Mouse (Mus musculus): ENCODE data around the gene Psmc2. TPM values are rescaled to one million over a fixed set of nuclear protein-coding genes. Genes with fewer than 3 reads are reported as not detected.

The Psmc2 gene
- total and polyA plus RNA-seq, 3 experiments = 297 to 356 (median 316) TPM

DNA sequence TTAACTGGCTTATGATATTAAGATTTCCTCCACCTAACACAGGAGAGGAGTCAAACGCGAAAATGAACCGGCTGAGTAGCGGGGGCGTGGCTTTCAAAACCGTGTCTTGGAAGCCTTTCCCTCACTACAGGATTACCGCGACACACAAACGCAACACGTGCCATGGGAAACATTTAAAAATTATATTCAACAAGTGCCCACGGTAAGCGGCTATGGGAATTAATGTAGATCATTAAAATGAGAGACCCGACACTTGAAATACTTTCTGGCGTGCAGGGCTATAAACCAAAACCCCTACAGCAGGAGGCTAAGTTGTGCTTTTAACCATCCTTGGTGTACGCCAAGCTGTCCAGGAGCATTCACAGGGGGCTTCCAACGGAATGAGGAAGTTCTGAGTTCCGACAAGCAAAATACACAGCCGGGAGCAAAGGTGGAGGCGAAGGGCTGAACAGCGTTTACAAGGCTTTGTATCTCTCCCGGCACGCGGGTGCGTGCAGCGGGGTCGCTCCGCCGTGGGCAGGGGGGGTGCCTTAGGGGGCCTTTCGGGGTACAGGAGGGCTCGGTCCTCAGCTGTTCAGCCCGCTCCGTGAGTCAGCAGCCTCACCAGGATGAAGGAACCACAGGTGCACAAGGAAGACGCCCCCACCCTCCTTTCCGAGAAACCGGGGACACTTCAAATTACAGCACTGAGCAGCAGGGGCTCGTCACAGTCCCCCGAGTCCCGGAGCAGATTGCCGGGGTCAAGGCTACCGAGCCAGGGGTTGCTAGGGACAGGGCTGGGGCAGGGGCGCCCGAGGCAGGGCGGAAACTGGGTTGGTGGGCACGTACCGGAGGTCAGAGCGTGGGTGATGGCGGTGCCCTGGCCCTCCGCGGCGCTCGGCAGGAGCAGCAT lies 676 bp upstream of the Psmc2 start:
- Histone ChIP-seq H3K9ac (ENCODE audit: control insufficient read depth, low read depth, low read length, poor library complexity, severe bottlenecking) (peak overlapping the region; percentile 91), H3K4me3 (ENCODE audit: control insufficient read depth in 1 of 2, insufficient read depth in 1 of 2, low read depth in 2 of 2, low read length in 2 of 2) (peak overlapping the region; percentile 62 to 81), H3K79me2 (ENCODE audit: control insufficient read depth, insufficient read depth, low read length, poor library complexity) (peaks cover 56% of the 10 kb centered on the region), H3K36me3 (ENCODE audit: control insufficient read depth in 1 of 2, insufficient read depth in 2 of 2, low read length in 2 of 2) (peaks cover 5 to 29% of the 10 kb centered on the region in 2 experiments), H3K9me3 (replicated peaks; ENCODE audit: insufficient read depth, low read length) (no peaks in the 10 kb centered on the region), H3K4me1 (ENCODE audit: control insufficient read depth in 1 of 2, insufficient read depth in 2 of 2, low read length in 2 of 2) (peaks cover 7 to 15% of the 10 kb centered on the region in 2 experiments), H3K27me3 (ENCODE audit: control insufficient read depth in 1 of 2, insufficient read depth in 2 of 2, low read length in 2 of 2) (no peaks in the 10 kb centered on the region), H3K27ac (ENCODE audit: control insufficient read depth, low read depth, low read length) (peak overlapping the region; percentile 78)
- DNase-seq (ENCODE audit: low read depth, low spot score) = peak; percentile 89
- peak in 1 of 2 experiments; percentile 50; a peak in 2 of 4 replicates for TF ChIP-seq POLR2A (IDR thresholded peaks at IDR 0.05; ENCODE audit: control insufficient read depth in 1 of 2, insufficient read depth in 1 of 2, low read depth in 1 of 2, low read length in 2 of 2, poor library complexity in 1 of 2)
- peak; percentile 43; the same call in 1 of the 2 replicates for TF ChIP-seq POLR2AphosphoS2 (IDR thresholded peaks at IDR 0.05; ENCODE audit: low read length)
- no peak for TF ChIP-seq E2F4 (IDR thresholded peaks at IDR 0.05; ENCODE audit: borderline replicate concordance, low read depth, low read length)
- TF ChIP-seq ZNF384 (IDR thresholded peaks at IDR 0.05; ENCODE audit: low read depth, low read length) = no peak
- peak; percentile 99 for TF ChIP-seq MXI1 (IDR thresholded peaks at IDR 0.05; ENCODE audit: low read depth, low read length)
- TF ChIP-seq MYC (IDR thresholded peaks at IDR 0.05; ENCODE audit: low read depth, low read length) = peak; percentile 97
- peak; percentile 59; the same call in 1 of the 2 replicates for TF ChIP-seq USF1 (IDR thresholded peaks at IDR 0.05; ENCODE audit: low read depth, low read length)
- TF ChIP-seq MAFK (IDR thresholded peaks at IDR 0.05; ENCODE audit: borderline replicate concordance, low read depth, low read length) = no peak
- TF ChIP-seq SIN3A (IDR thresholded peaks at IDR 0.05; ENCODE audit: low read length) = peak; percentile 97
- TF ChIP-seq CTCF (IDR thresholded peaks at IDR 0.05 in 2 of 3, conservative IDR thresholded peaks at IDR 0.05 in 1 of 3; ENCODE audit: control insufficient read depth in 1 of 3, insufficient read depth in 1 of 3, low read depth in 2 of 3, low read length in 3 of 3, poor library complexity in 1 of 3, severe bottlenecking in 1 of 3) = no peak
- TF ChIP-seq ELF1 (IDR thresholded peaks at IDR 0.05; ENCODE audit: low read depth, low read length) = peak; percentile 0; the same call in 1 of the 2 replicates
- no peak for TF ChIP-seq POLR2AphosphoS5 (IDR thresholded peaks at IDR 0.05; ENCODE audit: borderline replicate concordance, low read depth, low read length)
- TF ChIP-seq NELFE (IDR thresholded peaks at IDR 0.05; ENCODE audit: low read depth, low read length) = peak; percentile 49
- no peak for TF ChIP-seq JUND (IDR thresholded peaks at IDR 0.05; ENCODE audit: low read depth, low read length)
- 0 out of 2 replicates have a peak, but pooled peaks have one; percentile 68 for TF ChIP-seq CHD1 (IDR thresholded peaks at IDR 0.05; ENCODE audit: low read depth, low read length)
- TF ChIP-seq CHD2 (IDR thresholded peaks at IDR 0.05; ENCODE audit: low read length) = no peak
- TF ChIP-seq TAL1 (IDR thresholded peaks at IDR 0.05; ENCODE audit: low read length) = no peak
- TF ChIP-seq USF2 (IDR thresholded peaks at IDR 0.05; ENCODE audit: borderline replicate concordance in 1 of 2, insufficient read depth in 1 of 2, low read depth in 1 of 2, low read length in 2 of 2) = no peak
- TF ChIP-seq MAX (IDR thresholded peaks at IDR 0.05; ENCODE audit: low read length) = peak; percentile 96
- TF ChIP-seq RAD21 (IDR thresholded peaks at IDR 0.05; ENCODE audit: low read depth, low read length) = no peak
- no peak for TF ChIP-seq RCOR1 (IDR thresholded peaks at IDR 0.05; ENCODE audit: low read depth, low read length)
- no peak for TF ChIP-seq ZMIZ1 (IDR thresholded peaks at IDR 0.05; ENCODE audit: low read depth, low read length)
- TF ChIP-seq MAZ (IDR thresholded peaks at IDR 0.05; ENCODE audit: low read depth, low read length) = no peak
- no peak for TF ChIP-seq ZC3H11A (IDR thresholded peaks at IDR 0.05; ENCODE audit: low read depth, low read length)
- TF ChIP-seq GABPA (IDR thresholded peaks at IDR 0.05; ENCODE audit: low read depth, low read length) = no peak
- no peak for TF ChIP-seq MYB (IDR thresholded peaks at IDR 0.05; ENCODE audit: low read depth, low read length)
- no peak for TF ChIP-seq GATA1 (IDR thresholded peaks at IDR 0.05; ENCODE audit: low read depth, low read length)
- TF ChIP-seq KAT2A (conservative IDR thresholded peaks at IDR 0.05; ENCODE audit: low read depth, low read length) = no peak
- no peak for TF ChIP-seq ETS1 (IDR thresholded peaks at IDR 0.05; ENCODE audit: low read depth, low read length)
- TF ChIP-seq EP300 (IDR thresholded peaks at IDR 0.05; ENCODE audit: low read depth in 1 of 2, low read length in 2 of 2) = no peak; a peak in 1 of 4 replicates
- TF ChIP-seq NRF1 (IDR thresholded peaks at IDR 0.05; ENCODE audit: insufficient read depth, low read depth, low read length, poor library complexity, severe bottlenecking) = 0 out of 2 replicates have a peak, but pooled peaks have one; percentile 9
- TF ChIP-seq UBTF (IDR thresholded peaks at IDR 0.05; ENCODE audit: borderline replicate concordance, insufficient read depth, low read depth, low read length) = peak; percentile 36; the same call in 1 of the 2 replicates
- TF ChIP-seq HCFC1 (IDR thresholded peaks at IDR 0.05; ENCODE audit: low read depth, low read length) = peak; percentile 9; the same call in 1 of the 2 replicates
- peak; percentile 67; the same call in 1 of the 2 replicates for TF ChIP-seq TBP (IDR thresholded peaks at IDR 0.05; ENCODE audit: low read depth, low read length)
- TF ChIP-seq BHLHE40 (IDR thresholded peaks at IDR 0.05; ENCODE audit: borderline replicate concordance, low read depth, low read length) = peak; percentile 75; the same call in 1 of the 2 replicates

All from MEL (cell line).